Mouse (Mus musculus): ENCODE measurements around the gene Hapln4.

The Hapln4 gene

GRCm38 (mm10) chr8:70137890-70138289, 54.6 kb downstream of the Hapln4 start:
- no peak for DNase-seq (ENCODE audit: extremely low spot score, low spot score)

DNA sequence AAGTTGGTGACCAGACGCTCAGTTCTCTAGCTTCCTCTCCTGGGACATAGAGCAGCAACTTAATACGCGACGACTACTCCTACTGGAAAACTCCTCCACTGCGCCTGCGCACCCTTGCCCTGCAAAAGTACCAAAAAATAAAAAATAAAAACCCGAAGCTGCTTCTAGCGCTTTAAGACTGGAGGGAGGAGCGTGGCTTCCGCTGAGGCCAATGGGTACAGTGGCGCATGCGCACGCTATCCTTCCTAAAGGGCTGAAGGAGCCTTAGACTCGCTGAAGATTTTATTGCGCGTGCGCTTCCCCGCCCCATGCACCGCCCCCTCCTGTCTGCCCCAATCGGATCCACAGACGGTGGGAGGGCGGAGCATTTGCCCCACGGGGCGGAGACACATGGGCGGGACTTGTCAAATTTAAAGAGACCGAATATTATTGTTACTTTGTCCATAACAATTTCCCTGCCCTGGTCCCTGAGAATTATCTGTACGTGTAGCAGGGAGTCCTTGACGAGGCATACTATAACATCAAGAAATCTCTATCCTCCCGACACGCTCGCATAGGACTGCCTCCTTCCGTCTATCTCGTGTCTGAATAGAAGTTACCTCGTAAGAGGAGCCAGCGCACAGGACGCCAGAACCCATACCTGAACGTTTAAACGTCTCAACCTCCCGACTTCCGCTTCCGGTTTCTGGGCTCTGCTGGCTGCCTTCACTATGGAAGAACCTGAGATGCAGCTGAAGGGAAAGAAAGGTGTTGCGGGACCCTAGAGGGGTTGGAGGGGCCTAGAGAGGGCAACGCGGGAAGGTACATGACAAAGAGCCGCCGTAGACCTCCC, 56.0 kb downstream of the Hapln4 start, which contains the start of the genes Rfxank, Borcs8 and Mef2b:
Gene Rfxank, minus strand, starts transcription at position 129 of the 832 bp plus-strand sequence.
Gene Borcs8, plus strand, starts transcription at position 474 of the 832 bp plus-strand sequence.
Gene Mef2b, plus strand, starts transcription at position 686 of the 832 bp plus-strand sequence.
- DNase-seq (ENCODE audit: extremely low spot score, low spot score) = peak; percentile 96

- DNase-seq (ENCODE audit: extremely low spot score, low spot score) = no peak
Measured at GRCm38 (mm10) chr8:70139981-70140380, 56.7 kb downstream of the Hapln4 start.

Measured in neural tube, embryonic 10.5 days (tissue).